Mouse (Mus musculus) G1E (cell line): ENCODE measurements around the gene Kdelc2.

Experiments
- CTCF ChIP-seq: IDR thresholded peaks from 2 replicates; pipeline ENCODE4 v1.5.1; 2012; ENCODE audit warnings: low read depth, low read length, inconsistent platforms, mixed read lengths
- GATA1 ChIP-seq: IDR thresholded peaks from 2 replicates; pipeline ENCODE4 v1.6.1; 2012; ENCODE audit warnings: borderline replicate concordance, low read length, inconsistent platforms, mixed read lengths
- GATA2 ChIP-seq: IDR thresholded peaks from 2 replicates; pipeline ENCODE4 v1.6.1; 2012; ENCODE audit warnings: low read depth, low read length, inconsistent platforms, borderline replicate concordance
- POLR2AphosphoS5 ChIP-seq: IDR thresholded peaks from 2 replicates; pipeline ENCODE4 v1.6.1; 2012; ENCODE audit warnings: low read depth, low read length, inconsistent platforms; ENCODE audit not compliant: insufficient replicate concordance

DNA sequence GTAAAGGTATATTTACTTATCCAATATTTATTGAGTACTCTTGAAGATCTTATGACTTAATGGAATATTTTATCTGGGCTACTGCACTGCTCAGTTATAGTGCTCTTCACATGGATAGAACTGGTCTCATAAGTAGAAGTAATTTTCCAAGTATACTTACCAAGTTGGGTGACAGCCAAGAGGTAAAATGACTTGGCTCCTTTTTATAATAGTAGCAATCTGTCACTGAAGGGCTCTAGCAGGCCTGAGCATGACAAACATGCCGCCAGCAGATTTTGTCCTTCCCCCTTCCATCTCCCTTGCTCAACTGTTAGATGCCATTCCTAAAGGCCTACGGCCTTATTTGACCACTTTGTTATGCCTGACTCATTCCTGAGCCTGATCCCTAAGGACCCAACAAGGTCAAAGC is 25.1 kb downstream of the Kdelc2 start:
- TF ChIP-seq POLR2AphosphoS5, result no peak
- TF ChIP-seq GATA1, result no peak
- TF ChIP-seq CTCF, result no peak
- TF ChIP-seq GATA2, result no peak
